Mouse (Mus musculus) hindbrain, embryonic 14.5 days (tissue): ENCODE measurements around the gene Os9. TPM values are rescaled to one million over a fixed set of nuclear protein-coding genes. Genes with fewer than 3 reads are reported as not detected.

ENCODE experiments used
- ATAC-seq: fragments of 200-750 bp; cut with Nextera tagmentation; 2 replicates; pipeline ENCODE4 v1.8.0; 2017; ENCODE audit warnings: moderate number of reproducible peaks, mild to moderate bottlenecking, moderate TSS enrichment, moderate library complexity; ENCODE audit not compliant: low FRiP score
- DNase-seq: peaks from one replicate; pipeline ENCODE4 v3.0.0-alpha.2; 2015; ENCODE audit warnings: low spot score
- H3K27ac ChIP-seq: fragments of 300-500 bp; sonication (generic); 2 replicates; pipeline ENCODE4 v1.5.1; 2014; ENCODE audit warnings: mild to moderate bottlenecking, moderate library complexity
- H3K27me3 ChIP-seq: fragments of 300-500 bp; sonication (generic); 2 replicates; pipeline ENCODE4 v1.6.1; 2014; ENCODE audit warnings: mild to moderate bottlenecking, low read length, mixed read lengths; ENCODE audit not compliant: control insufficient read depth, insufficient read depth
- H3K36me3 ChIP-seq: fragments of 300-500 bp; sonication (generic); replicated peaks from 2 replicates; pipeline ENCODE4 v1.6.1; 2014; ENCODE audit not compliant: control insufficient read depth, insufficient read depth
- H3K4me1 ChIP-seq: fragments of 300-500 bp; sonication (generic); replicated peaks from 2 replicates; pipeline ENCODE4 v1.6.1; 2014; ENCODE audit warnings: antibody characterized with exemption, low read length, mixed read lengths; ENCODE audit not compliant: control insufficient read depth, insufficient read depth
- H3K4me2 ChIP-seq: fragments of 300-500 bp; sonication (generic); replicated peaks from 2 replicates; pipeline ENCODE4 v1.6.1; 2014; ENCODE audit warnings: mild to moderate bottlenecking, moderate library complexity
- H3K4me3 ChIP-seq: fragments of 300-500 bp; sonication (generic); replicated peaks from 2 replicates; pipeline ENCODE4 v1.5.1; 2014; ENCODE audit warnings: mild to moderate bottlenecking, low read length
- H3K9ac ChIP-seq: fragments of 300-500 bp; sonication (generic); 2 replicates; pipeline ENCODE4 v1.6.1; 2014
- H3K9me3 ChIP-seq: fragments of 300-500 bp; sonication (generic); 2 replicates; pipeline ENCODE4 v1.6.1; 2016; ENCODE audit warnings: low read length; ENCODE audit not compliant: control insufficient read depth
- WGBS: fragments of 180-500 bp; shearing (Covaris S2); extraction: QIAGEN DNeasy Blood & Tissue Kit; methylation state at CpG from one replicate; pipeline ENCODE4 v1.1.7; 2014; 5-methylcytosine and 5-hydroxymethylcytosine counted together
- polyA plus RNA-seq: library from polyadenylated mRNA; unstranded; fragments of >200 nt; fragmentation: Nextera tagmentation; extraction: Ambion mirVana; gene quantifications from 2 replicates; pipeline ENCODE4 v1.2.1, GENCODE M21; 2014

Gene Os9
- 78.1 and 83.0 TPM in 2 replicates for polyA plus RNA-seq

DNA sequence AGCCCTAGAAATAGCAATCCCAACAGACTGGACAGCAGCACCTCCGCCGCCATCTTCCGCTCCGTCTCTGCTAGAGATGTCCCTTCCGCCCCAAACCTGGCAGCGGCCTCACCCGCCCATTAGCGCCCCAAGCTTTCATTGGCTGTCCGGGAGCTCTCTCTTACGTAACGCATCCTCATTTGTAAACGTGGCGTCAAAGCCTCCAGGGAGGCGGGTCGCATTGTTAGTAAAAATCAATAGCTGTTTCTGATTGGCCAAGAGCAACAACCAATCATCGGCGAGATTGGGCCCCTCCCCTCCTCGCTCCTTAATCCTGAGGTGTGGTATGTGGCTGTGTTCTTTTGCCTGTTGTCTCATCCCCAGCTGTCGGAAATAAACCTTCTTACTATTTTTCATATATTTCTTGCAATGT, at the start of gene Os9:
Os9 (minus strand) TSS at position 66 of the 412 bp plus-strand sequence.
- peak within 1 kb of the TSS; percentile 60 for H3K4me3 ChIP-seq
- peak within 1 kb of the TSS; percentile 69 for H3K9ac ChIP-seq
- peaks cover 24% of the 10 kb centered on the region for H3K4me1 ChIP-seq
- DNase-seq = peak; percentile 99
- H3K9me3 ChIP-seq = no peaks in the 10 kb centered on the region
- ATAC-seq = peak; percentile 96
- peaks cover 32% of the 10 kb centered on the region for H3K36me3 ChIP-seq
- no peaks in the 10 kb centered on the region for H3K27me3 ChIP-seq
- H3K4me2 ChIP-seq = peak within 1 kb of the TSS; percentile 96
- peak within 1 kb of the TSS; percentile 96 for H3K27ac ChIP-seq
- WGBS = 0% methylated on average over 19 of the region's 19 CpGs

DNA sequence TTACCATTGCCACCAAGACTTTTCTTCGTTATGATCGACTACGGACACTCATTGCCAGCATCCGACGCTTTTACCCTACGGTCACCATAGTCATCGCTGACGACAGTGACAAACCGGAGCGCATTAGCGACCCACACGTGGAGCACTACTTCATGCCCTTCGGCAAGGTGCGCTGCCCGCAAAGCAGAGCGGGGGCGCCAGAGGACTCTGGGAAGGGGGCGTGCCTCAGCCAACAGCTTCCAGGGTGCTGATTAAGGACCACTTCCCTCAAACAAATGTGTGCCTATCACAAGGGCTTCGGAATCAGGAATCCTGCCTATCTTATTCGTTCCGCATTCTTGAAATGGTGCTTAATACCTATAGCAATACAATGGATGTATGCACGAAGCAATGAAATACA, 49.1 kb upstream of the Os9 start:
- no peaks in the 10 kb centered on the region for H3K9me3 ChIP-seq
- peaks cover 23% of the 10 kb centered on the region for H3K4me1 ChIP-seq
- DNase-seq (peak; percentile 45), ATAC-seq (no peak)
- peak overlapping the region; percentile 45 for H3K4me2 ChIP-seq
- peaks cover 45% of the 10 kb centered on the region for H3K36me3 ChIP-seq
- peaks cover 55% of the 10 kb centered on the region for H3K27me3 ChIP-seq
- 5% methylated on average over 22 of the region's 22 CpGs for WGBS
- H3K4me3 ChIP-seq = no peak overlapping the region; the same call in 1 of the 2 replicates
- 0 out of 2 replicates have a peak overlapping the region, but pooled peaks have one; percentile 8 for H3K9ac ChIP-seq
- no peak overlapping the region for H3K27ac ChIP-seq

DNA sequence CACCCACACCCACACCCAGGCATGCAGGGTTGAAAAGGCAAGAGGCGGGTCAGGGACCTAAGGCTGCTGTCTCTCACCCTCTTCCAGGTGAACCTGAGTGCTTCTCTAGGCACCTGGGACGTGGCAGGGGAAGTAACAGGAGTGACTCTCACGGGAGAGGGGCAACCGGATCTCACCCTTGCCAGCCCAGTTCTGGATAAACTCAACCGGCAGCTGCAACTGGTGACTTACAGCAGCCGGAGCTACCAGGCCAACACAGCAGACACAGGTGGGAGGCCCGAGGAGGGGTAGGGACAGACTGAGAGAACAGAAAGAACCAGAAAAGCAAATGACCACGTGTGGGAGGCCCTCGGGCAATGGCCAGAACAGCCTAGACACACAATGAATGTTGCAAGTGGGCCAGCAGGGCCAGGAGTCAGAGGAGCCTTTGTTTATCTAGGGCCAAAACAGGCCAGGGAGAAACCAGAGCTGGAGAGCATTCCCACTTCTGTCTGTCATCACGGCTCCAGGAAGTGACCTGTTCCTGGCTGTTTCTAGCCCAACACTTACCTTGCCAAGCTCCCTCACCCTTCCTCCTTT, 46.8 kb upstream of the Os9 start:
- H3K27me3 ChIP-seq = peaks cover 52% of the 10 kb centered on the region
- DNase-seq = no peak
- H3K4me2 ChIP-seq = peak overlapping the region; percentile 95
- peaks cover 23% of the 10 kb centered on the region for H3K4me1 ChIP-seq
- 0 out of 2 replicates have a peak overlapping the region, but pooled peaks have one; percentile 94 for H3K4me3 ChIP-seq
- H3K27ac ChIP-seq = no peak overlapping the region
- no peak for ATAC-seq
- WGBS = 55% methylated on average over 10 of the region's 10 CpGs
- H3K9me3 ChIP-seq = no peaks in the 10 kb centered on the region
- peaks cover 40% of the 10 kb centered on the region for H3K36me3 ChIP-seq
- H3K9ac ChIP-seq = peak overlapping the region; percentile 25

DNA sequence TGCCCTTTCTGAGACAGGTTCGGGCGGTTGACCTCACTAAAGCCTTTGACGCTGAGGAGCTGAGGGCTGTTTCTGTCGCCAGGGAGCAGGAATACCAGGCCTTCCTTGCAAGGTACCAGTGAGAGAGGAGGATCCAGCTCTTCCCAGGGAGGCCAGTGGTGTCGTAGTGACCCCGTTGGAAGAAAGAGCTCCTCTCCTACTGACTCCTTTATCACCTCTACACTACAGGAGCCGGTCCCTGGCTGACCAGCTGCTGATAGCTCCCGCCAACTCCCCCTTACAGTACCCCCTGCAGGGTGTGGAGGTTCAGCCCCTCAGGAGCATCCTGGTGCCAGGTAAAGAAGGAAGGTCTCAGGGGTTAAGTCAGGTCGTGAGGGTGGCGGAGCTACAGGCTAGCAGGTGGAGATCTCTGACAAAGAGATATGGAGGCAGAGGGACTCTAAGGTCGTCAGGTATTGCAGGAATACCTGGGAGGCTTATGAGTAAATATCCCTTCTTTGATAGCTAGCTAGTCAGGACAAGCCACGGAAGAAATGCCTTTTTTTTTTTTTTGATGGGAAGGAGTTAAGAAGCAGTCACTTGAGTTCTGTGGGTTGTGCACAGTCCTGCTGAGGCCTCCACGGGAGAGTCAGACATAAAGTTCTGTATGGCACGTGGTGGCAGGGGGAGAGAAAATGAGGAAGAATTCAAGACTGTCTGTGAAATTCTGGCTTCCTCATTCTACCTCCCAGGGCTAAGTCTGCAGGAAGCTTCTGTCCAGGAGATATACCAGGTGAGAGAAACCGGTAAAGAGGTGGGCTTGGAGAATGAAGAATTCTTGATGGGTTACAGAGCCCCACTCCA, 46.1 kb upstream of the Os9 start:
- WGBS = 22% methylated on average over 15 of the region's 15 CpGs
- Histone ChIP-seq H3K4me1 (peaks cover 23% of the 10 kb centered on the region), H3K4me2 (peak overlapping the region; percentile 95), H3K4me3 (peak overlapping the region; percentile 94), H3K27me3 (peaks cover 52% of the 10 kb centered on the region), H3K36me3 (peaks cover 38% of the 10 kb centered on the region), H3K9me3 (no peaks in the 10 kb centered on the region), H3K27ac (peak overlapping the region; percentile 95), H3K9ac (peak overlapping the region; percentile 99)
- DNase-seq (no peak), ATAC-seq (no peak)

DNA sequence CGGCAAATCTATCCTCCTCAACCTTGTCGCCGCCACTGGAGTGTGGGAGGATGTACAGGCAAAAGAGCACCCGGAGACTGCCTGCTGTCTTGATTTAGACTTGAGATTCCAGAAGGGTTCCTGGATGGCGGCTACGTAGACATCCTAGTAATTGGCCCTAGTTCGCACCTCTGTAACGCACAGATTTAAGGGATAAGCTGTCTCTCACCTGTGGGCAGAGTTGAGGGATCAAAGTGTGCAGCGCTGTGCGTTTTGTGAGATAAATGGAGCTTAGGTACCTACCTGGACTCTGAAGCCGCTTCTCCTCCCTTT, 45.4 kb upstream of the Os9 start:
- ATAC-seq = peak; percentile 63
- Histone ChIP-seq H3K27me3 (peaks cover 47% of the 10 kb centered on the region), H3K36me3 (peaks cover 32% of the 10 kb centered on the region), H3K27ac (peak overlapping the region; percentile 95), H3K9me3 (no peaks in the 10 kb centered on the region), H3K4me2 (peak overlapping the region; percentile 95), H3K4me1 (peaks cover 23% of the 10 kb centered on the region), H3K4me3 (peak overlapping the region; percentile 94), H3K9ac (peak overlapping the region; percentile 99)
- WGBS = 4% methylated on average over 11 of the region's 11 CpGs
- DNase-seq = peak; percentile 61

DNA sequence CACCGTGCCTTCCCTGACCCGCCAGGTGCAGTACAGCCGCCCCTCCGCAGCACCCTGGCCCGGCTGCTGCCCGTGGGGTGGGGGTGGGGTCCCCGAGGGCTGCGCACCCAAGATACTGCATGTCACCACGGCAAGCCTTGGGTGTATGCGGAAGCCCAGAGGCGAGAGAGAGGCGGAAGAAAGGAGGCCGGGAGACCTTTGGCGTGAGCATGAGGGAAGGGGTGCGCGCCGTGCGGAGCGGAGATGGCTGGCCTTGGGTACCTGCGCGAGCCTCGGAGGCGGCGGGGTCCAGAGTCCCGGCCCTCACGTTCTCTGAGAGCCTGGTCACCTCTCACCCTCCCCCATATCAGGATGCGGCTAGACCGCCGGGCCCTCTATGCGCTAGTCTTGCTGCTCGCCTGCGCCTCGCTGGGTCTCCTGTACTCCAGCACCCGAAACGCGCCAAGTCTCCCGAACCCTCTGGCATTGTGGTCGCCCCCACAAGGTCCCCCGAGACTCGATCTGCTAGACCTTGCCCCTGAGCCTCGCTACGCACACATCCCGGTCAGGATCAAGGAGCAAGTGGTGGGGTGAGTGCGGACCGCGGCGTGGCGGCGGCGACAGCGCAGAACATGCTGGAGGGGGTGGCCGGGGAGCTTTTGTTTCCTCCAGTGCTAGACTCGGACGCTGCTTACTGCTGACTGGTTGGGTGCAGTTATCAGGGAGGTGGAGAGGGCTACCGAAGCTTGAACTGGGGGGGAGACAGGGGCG, 44.9 kb upstream of the Os9 start:
- H3K36me3 ChIP-seq = peaks cover 26% of the 10 kb centered on the region
- DNase-seq = no peak
- peak; percentile 43 for ATAC-seq
- H3K4me1 ChIP-seq = peaks cover 23% of the 10 kb centered on the region
- peak overlapping the region; percentile 99 for H3K9ac ChIP-seq
- H3K4me3 ChIP-seq = peak overlapping the region; percentile 94
- H3K27me3 ChIP-seq = peaks cover 42% of the 10 kb centered on the region
- WGBS = under 1% methylated on average over 51 of the region's 56 CpGs
- peak overlapping the region; percentile 95 for H3K4me2 ChIP-seq
- peak overlapping the region; percentile 95 for H3K27ac ChIP-seq
- H3K9me3 ChIP-seq = no peaks in the 10 kb centered on the region

DNA sequence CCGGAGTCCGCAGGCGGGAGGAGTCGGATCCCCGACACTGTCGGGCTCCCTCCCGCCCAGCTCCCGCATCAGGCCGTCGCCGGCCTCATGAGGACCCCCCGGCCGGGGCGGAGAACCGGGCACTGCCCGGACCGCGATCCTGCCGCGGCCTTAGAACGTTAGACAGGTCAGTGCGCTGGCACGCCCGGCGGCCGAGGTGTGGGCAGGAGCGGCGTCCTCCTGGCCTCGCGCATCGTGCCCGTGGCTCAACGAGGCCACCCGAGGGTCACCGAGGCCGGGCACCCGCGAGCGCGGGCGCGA, 44.4 kb upstream of the Os9 start:
- Histone ChIP-seq H3K9me3 (no peaks in the 10 kb centered on the region), H3K36me3 (peaks cover 24% of the 10 kb centered on the region), H3K4me3 (peak overlapping the region; percentile 94), H3K27me3 (peaks cover 37% of the 10 kb centered on the region), H3K9ac (peak overlapping the region; percentile 99), H3K27ac (peak overlapping the region; percentile 95), H3K4me1 (peaks cover 19% of the 10 kb centered on the region), H3K4me2 (peak overlapping the region; percentile 95)
- peak; percentile 62 for ATAC-seq
- 0% methylated on average over 38 of the region's 42 CpGs for WGBS
- no peak for DNase-seq

DNA sequence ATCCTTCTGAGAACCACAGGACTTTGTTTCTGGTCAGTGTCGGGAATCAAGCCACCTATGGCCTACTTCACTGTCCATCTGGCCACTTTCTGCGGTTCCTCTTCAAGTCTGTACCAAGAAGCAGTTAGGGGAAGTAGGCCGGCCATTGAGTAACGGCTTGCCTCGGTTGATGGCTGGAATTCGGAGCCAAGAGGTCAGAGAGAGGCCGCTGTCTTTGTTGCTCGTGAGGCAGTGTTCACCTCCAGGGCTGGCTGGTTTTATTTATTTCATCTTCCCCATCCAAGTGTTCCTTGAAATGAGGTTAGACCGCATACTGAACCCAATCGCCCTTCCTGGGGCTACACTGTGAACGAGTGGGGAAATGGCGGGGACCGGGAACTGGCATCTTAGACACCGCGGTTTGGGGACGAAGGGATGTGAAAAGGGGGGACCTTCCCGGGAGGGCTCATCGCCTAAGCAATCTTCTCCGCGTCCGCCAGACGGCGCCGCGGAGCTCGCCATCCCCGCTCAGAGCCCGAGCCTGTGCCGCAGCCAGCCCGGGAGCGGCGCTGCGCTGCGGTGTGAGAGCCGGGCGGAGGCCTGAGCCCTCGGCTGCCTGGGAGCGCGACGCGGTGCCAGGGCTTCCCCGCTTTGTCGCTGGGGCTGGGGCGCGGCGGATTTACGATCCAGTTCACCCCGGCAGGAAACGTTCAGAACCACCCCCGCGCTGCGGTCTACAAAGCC, 43.9 kb upstream of the Os9 start, which contains the start of gene B4galnt1:
B4galnt1 (plus strand) TSS at position 595 of the 723 bp plus-strand sequence.
- H3K27me3 ChIP-seq = peaks cover 32% of the 10 kb centered on the region
- no peaks in the 10 kb centered on the region for H3K9me3 ChIP-seq
- H3K27ac ChIP-seq = peak within 1 kb of the TSS; percentile 95
- H3K4me1 ChIP-seq = peaks cover 13% of the 10 kb centered on the region
- ATAC-seq = peak; percentile 88
- H3K9ac ChIP-seq = peak within 1 kb of the TSS; percentile 99
- 2% methylated on average over 49 of the region's 52 CpGs for WGBS
- H3K36me3 ChIP-seq = peaks cover 19% of the 10 kb centered on the region
- peak within 1 kb of the TSS; percentile 95 for H3K4me2 ChIP-seq
- DNase-seq = peak; percentile 91
- H3K4me3 ChIP-seq = peak within 1 kb of the TSS; percentile 94
